Mouse (Mus musculus) E14TG2a.4 (cell line): ENCODE data around the gene Pilrb2.
"Not testable (repeated sequence)": the region's sequence is repeated elsewhere in the genome, so short reads cannot be mapped to it uniquely, and the experiment has no call there.

ENCODE experiments used
- H3K27me3 ChIP-seq: 2 replicates; pipeline ENCODE4 v1.6.1; 2014; ENCODE audit warnings: low read length, control low read depth; ENCODE audit not compliant: insufficient read depth
- H3K36me3 ChIP-seq: 2 replicates; pipeline ENCODE4 v1.6.1; 2014; ENCODE audit warnings: low read length, control low read depth; ENCODE audit not compliant: insufficient read depth
- H3K4me1 ChIP-seq: replicated peaks from 2 replicates; pipeline ENCODE4 v1.6.1; 2014; ENCODE audit warnings: low read depth, low read length, control low read depth
- H3K4me3 ChIP-seq: replicated peaks from 2 replicates; pipeline ENCODE4 v1.5.1; 2014; ENCODE audit warnings: mild to moderate bottlenecking, low read length
- H3K9me3 ChIP-seq: 2 replicates; pipeline ENCODE4 v1.6.1; 2014; ENCODE audit warnings: low read length, control low read depth
- CTCF ChIP-seq: conservative IDR thresholded peaks from 2 replicates; pipeline ENCODE4 v1.5.1; 2014; ENCODE audit warnings: low read length
- NANOG ChIP-seq: IDR thresholded peaks from 2 replicates; pipeline ENCODE4 v1.6.1; 2014; ENCODE audit warnings: borderline replicate concordance, low read length, mixed read lengths
- POU5F1 ChIP-seq: IDR thresholded peaks from 2 replicates; pipeline ENCODE4 v1.6.1; 2014; ENCODE audit warnings: low read length, borderline replicate concordance

Pilrb2 gene

GRCm38 (mm10) chr5:137882922-137883321 lies 11.3 kb upstream of the Pilrb2 start:
- TF ChIP-seq POU5F1 (no peak), NANOG (no peak), CTCF (no peak)
- Histone ChIP-seq H3K27me3 (peaks cover 12% of the 10 kb centered on the region), H3K4me3 (no peak overlapping the region), H3K9me3 (no peaks in the 10 kb centered on the region), H3K4me1 (no peaks in the 10 kb centered on the region; the same call in 1 of the 2 replicates), H3K36me3 (no peaks in the 10 kb centered on the region)

DNA sequence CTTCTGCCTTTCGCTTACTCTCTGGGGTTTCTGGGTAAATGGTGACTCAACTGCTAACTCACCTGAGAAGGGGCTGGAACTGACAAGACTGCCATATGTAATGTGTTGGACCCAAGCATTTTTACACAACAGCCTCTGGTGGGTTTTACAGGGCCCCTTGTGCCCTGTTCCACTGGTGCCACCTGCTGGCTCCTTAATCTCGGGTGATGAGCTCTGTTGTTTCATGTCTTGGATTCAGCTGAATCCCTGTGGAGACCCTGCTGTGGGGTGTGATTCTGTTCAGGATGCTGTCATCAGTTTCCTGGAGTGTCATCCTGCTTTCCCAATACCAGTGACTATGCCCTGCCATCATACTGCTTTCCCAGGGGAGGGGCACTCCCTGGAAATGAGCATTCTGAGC lies 6.2 kb upstream of the Pilrb2 start:
- Histone ChIP-seq H3K9me3 (no peaks in the 10 kb centered on the region), H3K4me1 (no peaks in the 10 kb centered on the region; the same call in 1 of the 2 replicates), H3K27me3 (no peaks in the 10 kb centered on the region), H3K36me3 (no peaks in the 10 kb centered on the region), H3K4me3 (no peak overlapping the region)
- TF ChIP-seq CTCF: no peak
- peak; percentile 63 for TF ChIP-seq NANOG
- TF ChIP-seq POU5F1: no peak

- Histone ChIP-seq H3K36me3 (no peaks in the 10 kb centered on the region), H3K4me3 (no peak overlapping the region)
- TF ChIP-seq POU5F1 (no peak), CTCF (no peak), NANOG (no peak)
Observed at GRCm38 (mm10) chr5:137875054-137875453, 3.4 kb upstream of the Pilrb2 start.

DNA sequence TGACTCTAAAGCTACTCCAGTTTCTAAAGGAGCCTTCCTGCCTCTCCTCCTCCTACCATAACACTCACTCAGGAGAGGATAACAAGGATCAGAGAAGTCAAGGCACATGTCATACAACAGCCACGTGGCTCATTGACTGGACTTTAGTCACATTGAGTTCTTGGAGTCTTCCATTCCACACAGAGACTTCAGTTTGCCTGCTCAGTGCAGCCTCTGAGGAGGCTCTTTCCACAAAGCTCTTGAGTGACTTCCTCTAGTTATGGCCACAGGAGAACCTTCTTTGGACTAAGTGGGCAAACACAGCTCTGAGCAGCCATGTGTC lies 727 bp upstream of the Pilrb2 start:
- H3K4me1 ChIP-seq, H3K9me3 ChIP-seq, H3K27me3 ChIP-seq, H3K4me3 ChIP-seq, H3K36me3 ChIP-seq: not testable (repeated sequence)

More at GRCm38 (mm10) chr5:137875054-137875453, 3.4 kb upstream of the Pilrb2 start:
- Histone ChIP-seq H3K4me1 (no peaks in the 10 kb centered on the region; the same call in 1 of the 2 replicates), H3K9me3 (no peaks in the 10 kb centered on the region), H3K27me3 (no peaks in the 10 kb centered on the region)

DNA sequence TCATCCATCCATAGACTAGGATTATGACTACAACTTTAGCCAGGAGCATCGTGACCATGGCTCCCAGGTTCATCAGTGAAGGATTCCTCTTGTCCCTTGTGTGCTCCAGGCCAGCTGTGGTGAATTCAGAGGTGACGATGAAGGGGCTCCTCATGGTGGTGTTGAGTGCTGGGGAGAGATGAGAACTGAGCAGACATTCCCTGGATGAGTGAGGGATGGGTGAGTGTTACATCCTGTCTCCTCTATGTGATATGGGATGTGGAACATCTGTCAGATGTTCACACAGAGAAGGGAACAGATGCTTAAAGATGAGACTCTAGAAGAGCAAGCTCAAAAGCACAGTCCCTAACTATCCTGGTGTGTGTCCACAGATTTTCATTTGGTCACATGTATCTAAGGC lies 3.0 kb downstream of the Pilrb2 start:
- H3K4me3 ChIP-seq, H3K4me1 ChIP-seq, H3K27me3 ChIP-seq, H3K9me3 ChIP-seq, H3K36me3 ChIP-seq: not testable (repeated sequence)

GRCm38 (mm10) chr5:137864008-137864407 lies 7.6 kb downstream of the Pilrb2 start:
- not testable (repeated sequence) for H3K36me3 ChIP-seq, H3K4me1 ChIP-seq, H3K27me3 ChIP-seq, H3K4me3 ChIP-seq
- H3K9me3 ChIP-seq: peaks cover 42% of the 10 kb centered on the region

- H3K36me3 ChIP-seq, H3K4me1 ChIP-seq, H3K27me3 ChIP-seq: not testable (repeated sequence)
Observed at GRCm38 (mm10) chr5:137857960-137858710, 13.5 kb downstream of the Pilrb2 start, which contains the start of gene Pilrb1. Pilrb1 (minus strand) TSS chr5:137858106.

DNA sequence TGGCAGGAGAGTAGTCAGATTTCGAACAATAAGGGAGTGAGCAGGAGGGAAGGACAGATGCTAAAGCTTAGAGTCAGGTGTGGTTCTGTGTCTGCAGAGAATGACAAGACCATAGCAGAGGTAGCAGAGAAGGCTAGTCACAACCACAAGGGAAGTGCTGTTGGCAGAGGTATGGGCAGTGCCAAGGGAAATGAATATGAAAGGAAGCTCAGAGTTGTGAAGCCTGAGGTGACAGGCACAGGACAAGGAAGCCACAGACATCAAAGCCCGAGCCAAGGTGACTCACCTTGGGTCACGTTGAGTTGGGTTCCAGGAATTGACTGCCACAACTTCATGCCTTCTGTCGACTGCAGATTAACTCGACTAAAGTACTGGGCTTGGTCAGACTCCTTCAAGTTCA lies 14.7 kb downstream of the Pilrb2 start:
- H3K4me1 ChIP-seq, H3K4me3 ChIP-seq: not testable (repeated sequence)

More at GRCm38 (mm10) chr5:137857960-137858710, 13.5 kb downstream of the Pilrb2 start, which contains the start of gene Pilrb1:
- not testable (repeated sequence) for H3K4me3 ChIP-seq
- H3K9me3 ChIP-seq: peaks cover 49% of the 10 kb centered on the region

GRCm38 (mm10) chr5:137854907-137855306 lies 16.7 kb downstream of the Pilrb2 start:
- H3K4me3 ChIP-seq, H3K4me1 ChIP-seq, H3K36me3 ChIP-seq, H3K27me3 ChIP-seq: not testable (repeated sequence)
- H3K9me3 ChIP-seq: peaks cover 17% of the 10 kb centered on the region

More for the DNA sequence above, 14.7 kb downstream of the Pilrb2 start:
- H3K36me3 ChIP-seq, H3K27me3 ChIP-seq: not testable (repeated sequence)
- H3K9me3 ChIP-seq: peaks cover 37% of the 10 kb centered on the region

DNA sequence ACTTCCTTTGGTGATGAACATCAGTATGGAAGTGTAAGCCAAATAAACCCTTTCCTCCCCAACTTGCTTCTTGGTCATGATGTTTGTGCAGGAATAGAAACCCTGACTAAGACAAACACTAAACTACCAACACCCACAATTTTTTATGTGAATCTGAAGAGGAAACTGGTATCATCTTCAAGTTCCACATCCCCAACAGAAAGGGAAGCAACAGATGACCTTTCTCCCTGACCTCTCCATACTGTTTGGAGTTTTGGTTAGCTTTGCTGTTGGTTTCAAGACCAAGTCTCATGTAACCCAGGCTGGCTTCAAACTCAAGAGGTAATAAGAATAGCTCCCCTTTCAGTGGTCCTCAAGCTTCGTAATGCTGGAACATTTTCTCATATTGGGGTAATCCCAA lies 21.3 kb downstream of the Pilrb2 start:
- H3K36me3 ChIP-seq, H3K4me1 ChIP-seq, H3K27me3 ChIP-seq, H3K4me3 ChIP-seq: not testable (repeated sequence)
- peaks cover 18% of the 10 kb centered on the region for H3K9me3 ChIP-seq

DNA sequence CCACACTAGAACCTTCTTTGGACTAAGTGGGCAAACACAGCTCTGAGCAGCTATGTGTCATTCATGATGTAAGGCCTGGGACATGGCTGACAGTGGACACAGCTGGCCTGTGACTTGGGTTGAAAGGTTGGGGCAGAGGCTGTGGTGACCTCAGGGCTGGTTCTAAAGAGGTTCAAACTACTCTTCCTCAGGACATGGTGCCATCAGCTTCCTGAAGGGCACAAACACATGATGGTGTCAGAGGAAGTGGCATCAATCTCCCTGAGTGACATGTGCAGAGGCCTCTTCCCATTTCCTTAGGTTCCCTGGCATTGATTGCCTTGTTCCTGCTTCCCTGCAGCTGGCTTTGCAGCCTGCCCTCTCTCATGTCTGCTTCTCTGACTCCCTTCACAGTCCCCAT lies 34.5 kb downstream of the Pilrb2 start:
- not testable (repeated sequence) for H3K4me1 ChIP-seq, H3K4me3 ChIP-seq, H3K36me3 ChIP-seq, H3K27me3 ChIP-seq
- H3K9me3 ChIP-seq: peaks cover 36% of the 10 kb centered on the region
